Mouse (Mus musculus) natural killer cell, adult 2 months (primary cell): ENCODE data around the gene Scap.
A peak's percentile ranks its signal among the peaks of the same experiment; 100 is the strongest.

ENCODE experiments used
- DNase-seq, 2 experiments: peaks; one replicate each; pipeline ENCODE4 v3.0.0; 2022; ENCODE audit warnings: low spot score in 2 of 2

The Scap gene

GRCm38 (mm10) chr9:110333135-110333895, at the start of gene Scap:
Gene Scap, plus strand, starts transcription at chr9:110333288.
- DNase-seq = peak; percentile 94 to 97

GRCm38 (mm10) chr9:110284075-110284697, 48.9 kb upstream of the Scap start:
- no peak for DNase-seq

GRCm38 (mm10) chr9:110287321-110287924, 45.7 kb upstream of the Scap start:
- no peak for DNase-seq

- DNase-seq = no peak
Measured at GRCm38 (mm10) chr9:110293254-110293718, 39.8 kb upstream of the Scap start.

- DNase-seq = no peak
Measured at GRCm38 (mm10) chr9:110293873-110294415, 39.1 kb upstream of the Scap start.

GRCm38 (mm10) chr9:110294786-110295185, 38.3 kb upstream of the Scap start:
- no peak for DNase-seq

- peak; percentile 57 to 70 for DNase-seq
Measured at GRCm38 (mm10) chr9:110296867-110297627, 36.0 kb upstream of the Scap start.

- DNase-seq = no peak
Measured at GRCm38 (mm10) chr9:110304516-110304915, 28.6 kb upstream of the Scap start.

GRCm38 (mm10) chr9:110304969-110305651, 28.0 kb upstream of the Scap start, which contains the start of gene Elp6:
Gene Elp6, plus strand, starts transcription at chr9:110305173.
- DNase-seq = peak; percentile 86 to 87

- no peak for DNase-seq
Measured at GRCm38 (mm10) chr9:110306371-110306770, 26.7 kb upstream of the Scap start.

GRCm38 (mm10) chr9:110314706-110315105, 18.4 kb upstream of the Scap start:
- DNase-seq = no peak

- DNase-seq = no peak
Measured at GRCm38 (mm10) chr9:110315410-110315809, 17.7 kb upstream of the Scap start.

- DNase-seq = no peak
Measured at GRCm38 (mm10) chr9:110315904-110316303, 17.2 kb upstream of the Scap start.

- DNase-seq = no peak
Measured at GRCm38 (mm10) chr9:110316503-110316902, 16.6 kb upstream of the Scap start.

- DNase-seq = no peak
Measured at GRCm38 (mm10) chr9:110320769-110321168, 12.3 kb upstream of the Scap start.

GRCm38 (mm10) chr9:110322972-110323371, 10.1 kb upstream of the Scap start:
- DNase-seq = no peak

- DNase-seq = no peak
Measured at GRCm38 (mm10) chr9:110324181-110324580, 8.9 kb upstream of the Scap start.

- no peak for DNase-seq
Measured at GRCm38 (mm10) chr9:110328178-110328577, 4.9 kb upstream of the Scap start.

- DNase-seq = no peak
Measured at GRCm38 (mm10) chr9:110328946-110329630, 4.0 kb upstream of the Scap start.

- peak; percentile 16 to 36 for DNase-seq
Measured at GRCm38 (mm10) chr9:110329655-110330054, 3.4 kb upstream of the Scap start.
